Mouse (Mus musculus) cerebellum, adult 18-20 months (tissue): ENCODE results near the gene Gm49630.
"Not testable (repeated sequence)": the region's sequence is repeated elsewhere in the genome, so short reads cannot be mapped to it uniquely, and the experiment has no call there.

Source experiments
- DNase-seq, 2 experiments: peaks; one replicate each; pipeline ENCODE4 v3.0.0; 2021

Gene Gm49630

DNA sequence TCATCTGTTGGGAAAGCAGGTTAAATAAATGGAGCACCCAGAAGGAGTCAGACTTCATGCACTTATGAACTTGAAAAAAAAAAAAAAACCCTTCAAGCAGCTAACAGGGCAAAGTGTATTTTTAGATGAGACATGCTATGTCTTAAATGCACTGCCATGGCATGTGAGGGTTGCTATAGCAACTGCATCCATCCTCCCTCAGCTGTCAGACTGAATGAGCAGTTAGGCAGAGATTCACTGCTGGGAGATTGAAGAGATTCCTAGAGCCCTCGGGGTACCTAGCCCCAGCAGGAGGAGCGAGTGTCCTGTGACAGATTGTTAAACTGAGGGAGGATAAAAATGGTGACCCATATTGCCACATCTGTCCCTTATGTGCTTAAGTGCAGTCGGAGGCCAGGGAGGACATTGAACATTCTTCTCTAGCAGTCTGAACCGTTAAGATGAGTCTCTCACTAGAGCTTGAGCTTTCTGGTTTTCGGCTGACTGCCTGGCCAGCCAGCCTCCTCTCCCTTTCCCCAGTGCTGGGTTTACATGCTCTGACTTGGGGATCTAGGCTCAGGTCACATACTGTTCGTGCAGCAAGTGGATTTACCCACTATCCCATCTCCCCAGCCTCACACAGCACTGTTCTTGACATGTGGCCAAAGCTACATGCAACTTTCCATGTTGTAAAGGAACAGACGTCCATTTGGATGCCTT is 5.0 kb downstream of the Gm49630 start:
- DNase-seq: not testable (repeated sequence)

DNA sequence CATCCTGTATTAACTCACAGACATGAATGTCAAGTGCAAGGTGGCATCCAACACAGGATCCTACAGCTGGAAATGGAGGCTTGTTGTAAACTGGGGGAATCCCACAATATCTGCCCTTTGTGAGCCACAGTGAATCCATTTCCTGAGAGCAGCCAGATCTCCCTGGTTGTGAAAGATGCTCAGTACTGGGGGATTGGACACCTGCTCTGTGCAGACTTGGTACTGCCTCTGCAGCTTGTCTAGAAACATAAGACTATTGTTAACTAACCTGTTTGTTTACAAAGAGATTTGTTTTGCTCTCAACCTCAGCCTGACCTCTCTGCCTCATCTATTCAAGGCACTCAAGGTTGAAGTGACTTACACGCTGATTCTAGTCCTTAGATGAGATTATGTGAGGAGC is 5.5 kb downstream of the Gm49630 start:
- DNase-seq: not testable (repeated sequence)

DNA sequence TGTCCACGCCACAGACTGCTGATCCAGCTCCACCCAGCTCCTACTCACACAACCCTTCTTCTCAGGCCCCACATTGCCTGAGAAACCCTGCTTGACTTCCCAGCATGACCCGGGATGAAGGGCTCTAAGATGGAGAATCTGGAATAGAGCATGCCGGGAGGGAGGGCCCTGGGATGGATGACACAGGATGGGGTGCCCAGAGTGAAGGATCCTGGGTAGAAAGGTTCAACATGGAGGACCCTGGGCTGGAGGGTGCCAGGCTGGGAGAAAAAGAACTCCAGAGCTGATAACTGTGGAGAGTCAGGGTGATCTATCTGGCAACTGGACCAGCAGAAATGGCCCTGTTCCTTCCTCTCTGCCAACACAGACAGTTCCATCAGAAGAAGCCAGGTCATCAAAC is 6.2 kb downstream of the Gm49630 start:
- DNase-seq: not testable (repeated sequence)

DNA sequence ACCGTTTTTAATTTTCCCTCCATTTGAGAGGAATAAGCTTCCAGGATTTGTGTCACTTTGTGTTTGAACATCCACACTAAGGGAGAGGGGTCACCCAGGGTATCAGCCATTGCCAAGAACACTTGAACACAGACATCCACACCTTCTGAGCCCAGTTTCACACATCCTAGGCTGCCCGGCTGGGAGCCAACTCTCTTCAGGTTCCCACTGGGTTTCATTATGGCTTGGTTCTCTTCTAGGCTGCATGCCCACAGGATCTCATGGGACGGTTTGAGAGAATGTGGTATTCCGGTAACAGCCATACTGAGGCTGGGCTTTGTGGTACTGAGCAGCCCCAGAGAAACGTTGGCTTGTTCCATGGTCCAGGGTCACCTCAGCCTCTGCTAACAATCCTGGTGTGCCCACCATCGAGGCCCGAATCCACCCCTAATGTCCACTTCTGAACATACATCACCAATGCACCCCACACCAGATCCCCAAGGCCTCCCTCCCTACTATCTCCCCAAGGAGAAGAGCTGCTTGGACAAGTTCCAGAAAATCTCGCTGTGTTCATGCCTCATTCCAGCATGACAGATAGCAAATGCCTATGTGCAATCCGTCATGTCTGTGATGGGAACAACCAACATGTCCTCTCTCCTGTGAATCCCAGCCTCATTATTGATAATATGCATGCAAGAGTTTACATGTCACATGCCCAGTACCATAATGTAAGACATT is 10.9 kb downstream of the Gm49630 start:
- DNase-seq: peak; percentile 69 to 73

DNA sequence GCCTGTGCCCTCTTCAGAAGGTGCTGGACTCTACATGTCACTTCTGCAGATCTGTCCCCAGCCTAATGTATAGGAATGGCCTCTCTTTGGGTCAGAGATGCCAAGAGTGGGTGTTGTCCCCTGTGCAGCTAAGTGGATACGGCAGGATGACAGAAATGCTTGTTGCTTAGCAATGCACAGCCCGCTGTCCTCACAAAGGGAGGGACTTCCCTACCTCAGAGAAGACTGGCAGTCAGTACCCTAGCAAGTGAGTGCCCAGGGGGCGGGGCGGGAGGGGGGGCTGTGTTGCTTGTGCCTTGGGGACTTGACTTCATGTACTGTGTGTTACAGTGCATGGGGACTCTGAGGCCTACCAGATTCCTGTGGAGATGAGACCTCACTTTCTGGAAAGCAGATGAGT is 12.0 kb downstream of the Gm49630 start:
- DNase-seq: not testable (repeated sequence)

DNA sequence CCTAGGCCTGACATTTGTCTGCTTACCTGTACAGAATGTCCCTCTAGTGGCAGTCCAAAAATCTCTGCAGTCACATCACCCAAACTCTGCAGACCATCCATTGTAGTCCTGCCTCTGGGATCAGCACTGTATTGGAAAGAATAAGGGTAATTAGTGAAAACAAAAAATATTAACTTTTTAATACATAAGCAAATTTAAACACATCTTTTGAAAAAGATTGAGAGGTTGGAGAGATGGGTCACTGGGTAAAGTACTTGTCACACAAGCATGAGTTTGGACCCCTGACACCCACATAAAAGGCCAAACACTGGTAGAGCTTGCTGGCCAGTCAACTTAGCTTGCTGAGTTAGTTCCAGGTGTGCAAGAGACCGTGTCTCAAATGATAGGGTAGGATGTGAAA is 19.2 kb downstream of the Gm49630 start, which contains the start of gene Ttll2:
TSS of gene Ttll2 (minus strand) at position 101 of the 400 bp plus-strand sequence.
- not testable (repeated sequence) for DNase-seq

DNA sequence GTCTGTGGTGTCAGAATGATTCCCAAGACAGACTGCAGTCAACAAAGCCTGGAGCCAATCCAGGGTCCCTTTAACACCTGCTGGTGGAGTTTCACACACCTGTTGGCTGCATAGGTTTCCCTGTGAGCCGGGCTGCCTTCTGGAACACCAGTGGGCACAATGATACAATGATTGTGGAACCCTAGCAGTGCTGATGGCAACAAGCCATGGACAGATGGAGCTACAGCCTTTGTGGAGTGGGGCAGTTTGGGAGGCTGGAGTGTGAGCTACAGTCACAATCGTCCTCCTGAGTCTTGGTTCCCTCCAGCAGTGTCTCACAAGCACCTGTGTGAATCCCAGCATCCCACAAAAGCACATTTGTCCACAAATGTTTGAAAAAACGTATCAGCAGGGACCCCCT is 23.0 kb downstream of the Gm49630 start:
- DNase-seq: peak; percentile 16 to 31

DNA sequence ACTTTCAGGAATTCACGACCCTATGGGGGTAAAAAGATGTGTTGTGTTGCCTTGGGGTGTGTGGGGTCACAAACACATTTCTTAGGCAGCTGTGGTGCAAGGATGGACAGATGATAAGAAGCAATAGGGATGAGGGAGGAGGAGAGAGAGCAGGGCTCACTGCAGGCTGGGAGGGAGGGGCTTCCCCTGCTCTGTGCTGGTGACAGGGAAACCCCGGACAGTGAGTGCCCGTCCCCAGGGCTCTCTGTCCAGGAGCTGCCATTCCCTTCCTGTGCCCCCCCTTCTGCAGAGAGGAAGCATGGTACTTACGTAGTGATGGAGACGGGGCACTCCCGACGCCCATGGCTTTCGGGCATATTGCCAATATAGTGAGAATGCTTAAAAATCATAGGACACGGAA is 34.4 kb downstream of the Gm49630 start:
- not testable (repeated sequence) for DNase-seq

DNA sequence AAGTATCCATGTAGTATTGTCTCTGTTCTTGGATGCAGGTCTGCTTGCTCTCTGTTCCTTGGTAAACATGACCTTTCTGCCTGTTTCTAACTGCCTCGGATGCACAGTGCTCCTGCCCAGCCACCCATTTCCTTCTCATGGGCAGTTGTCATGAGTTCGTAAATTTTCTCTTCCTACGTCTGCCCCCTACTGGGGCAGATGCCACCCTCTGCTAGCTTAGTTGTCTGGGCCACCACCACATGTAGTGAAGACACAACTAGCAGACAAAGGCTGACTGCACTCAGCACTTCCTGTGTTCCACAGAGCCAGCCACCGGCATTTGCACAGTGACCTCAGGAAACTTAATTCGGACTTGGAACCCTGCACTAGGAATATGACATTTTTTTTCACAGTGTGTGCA is 39.0 kb downstream of the Gm49630 start:
- not testable (repeated sequence) for DNase-seq

DNA sequence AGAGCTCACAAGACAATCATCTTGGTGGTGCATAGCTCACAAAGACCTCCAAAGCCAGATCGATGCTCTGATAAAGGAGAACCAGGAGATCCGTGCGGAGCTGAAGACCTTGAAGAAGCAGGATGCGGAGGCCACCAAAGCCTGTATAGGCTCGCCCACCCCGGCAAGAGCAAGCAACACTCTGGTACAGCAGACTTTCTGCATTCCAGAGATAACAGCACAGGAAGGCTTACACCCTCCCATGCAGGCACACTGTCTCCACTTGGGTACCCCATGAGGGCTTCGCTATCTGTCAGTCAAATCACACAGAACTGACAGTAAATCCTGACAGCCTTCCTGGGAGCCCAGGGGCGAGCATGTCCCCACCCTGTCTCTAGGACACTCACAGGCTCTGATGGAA is 45.4 kb downstream of the Gm49630 start:
- DNase-seq: not testable (repeated sequence)

DNA sequence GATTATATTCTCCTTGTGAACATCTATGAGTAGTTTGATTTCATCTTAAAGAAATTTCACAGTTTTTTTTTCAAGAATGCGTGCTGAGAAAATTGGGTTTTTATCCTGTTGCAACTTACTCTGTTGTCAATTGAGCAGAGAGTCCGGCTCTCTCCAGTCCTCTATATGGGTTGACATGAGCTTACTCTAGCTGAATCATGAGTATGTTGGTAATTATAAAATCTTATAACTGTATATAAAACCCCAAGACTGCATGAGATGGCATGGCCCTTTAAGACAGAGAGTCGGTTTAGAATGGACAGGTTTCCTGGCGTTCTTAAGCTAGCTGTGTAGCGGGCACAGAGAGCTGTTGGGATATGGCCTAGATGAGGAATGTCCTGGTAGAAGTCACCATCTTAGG is 47.4 kb downstream of the Gm49630 start, which contains the start of gene Tcp10a:
TSS of gene Tcp10a (plus strand) at position 301 of the 400 bp plus-strand sequence.
- not testable (repeated sequence) for DNase-seq

DNA sequence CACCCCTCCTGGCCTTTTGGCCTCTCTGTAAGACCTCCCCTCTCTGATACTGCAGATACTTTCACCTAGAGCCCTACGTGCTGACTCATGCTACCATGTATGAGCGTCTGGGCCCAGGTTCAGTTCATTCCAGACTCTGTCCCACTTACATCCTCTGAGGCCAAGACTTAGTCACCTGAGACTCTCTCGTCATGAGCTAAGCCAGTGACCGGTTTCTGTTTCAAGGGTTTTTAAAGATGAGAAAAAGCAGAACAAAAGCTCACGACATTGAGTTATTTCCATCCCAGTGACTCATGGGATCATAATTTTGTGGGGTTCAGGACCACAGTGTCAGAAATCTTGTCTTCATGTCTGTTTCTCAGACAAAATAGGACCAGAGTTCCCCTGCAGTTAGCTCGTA is 52.0 kb downstream of the Gm49630 start:
- not testable (repeated sequence) for DNase-seq

DNA sequence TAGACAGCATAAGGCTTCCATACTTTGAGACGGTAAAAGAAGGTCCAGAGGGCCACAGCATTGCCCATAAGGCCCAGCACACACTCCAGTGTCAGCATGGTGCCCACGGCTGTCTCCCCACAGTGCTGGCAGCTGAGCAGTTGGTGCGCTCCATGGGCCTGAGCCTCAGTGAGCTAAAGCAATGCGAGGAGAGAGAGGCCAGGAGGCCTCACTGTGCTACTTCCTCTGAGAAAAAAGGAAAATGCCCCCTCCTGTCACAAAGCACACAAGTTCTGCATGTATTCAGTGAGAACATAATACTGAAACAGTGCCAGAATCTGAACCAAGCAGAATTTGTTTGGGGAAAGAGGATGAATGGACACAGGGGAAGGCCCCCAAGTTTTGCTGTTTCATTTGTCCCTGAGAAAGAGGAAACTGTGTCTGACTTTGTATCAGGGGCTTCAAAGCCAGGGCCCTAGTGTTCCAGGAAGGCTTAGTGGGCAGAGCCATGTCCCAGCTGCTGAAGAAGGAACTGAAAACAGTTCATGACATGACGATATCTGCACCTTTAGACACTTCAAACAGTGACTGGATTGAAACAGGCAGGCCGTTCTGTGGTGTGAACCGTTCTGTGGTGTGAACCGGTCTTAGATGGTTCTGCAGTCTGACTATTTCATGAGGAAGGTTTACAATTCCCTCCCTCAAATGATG is 55.9 kb downstream of the Gm49630 start:
- not testable (repeated sequence) for DNase-seq

DNA sequence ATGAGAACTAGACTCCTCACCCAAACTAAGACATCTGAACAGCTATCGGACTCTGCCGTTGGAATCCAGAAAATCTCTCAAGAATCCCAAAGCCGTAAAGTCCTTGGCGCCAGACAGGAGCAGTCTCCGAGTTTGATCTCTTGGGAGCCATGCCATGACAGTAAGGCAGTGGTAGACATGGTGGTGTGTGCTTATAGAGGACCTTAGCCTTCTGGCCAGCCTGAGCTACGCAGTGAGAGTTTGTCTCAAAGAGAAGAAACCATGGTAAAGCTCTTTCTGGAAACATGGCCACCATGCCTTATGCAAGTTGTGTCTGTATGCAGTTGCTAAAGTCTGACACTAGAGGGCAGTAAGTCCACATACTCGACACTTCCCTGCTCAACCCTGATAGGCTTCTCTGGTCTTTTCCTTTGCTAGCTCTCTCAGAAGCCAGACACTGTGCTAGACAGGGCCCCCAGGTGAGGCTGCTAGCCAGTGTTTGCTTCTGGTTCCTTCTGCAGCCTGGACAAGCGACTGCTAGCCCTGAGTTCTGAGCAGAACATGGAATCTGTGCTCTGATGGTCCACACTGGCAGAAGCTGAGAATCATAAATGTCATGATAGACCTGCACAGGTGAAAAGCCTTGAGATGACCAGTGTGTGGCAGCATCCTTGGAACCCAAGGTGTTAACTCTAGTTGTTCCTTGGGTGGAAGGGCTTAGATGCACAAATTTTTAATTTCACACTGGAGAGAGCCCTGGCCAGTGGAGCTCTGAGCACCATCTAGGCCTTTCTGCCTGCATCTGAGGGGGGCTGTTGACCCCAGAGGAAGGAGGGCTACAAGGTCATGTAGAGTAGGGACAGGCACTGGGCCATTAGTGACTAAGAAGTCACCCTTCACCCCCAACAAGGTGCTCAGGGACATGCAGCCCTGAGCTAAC is 65.2 kb downstream of the Gm49630 start:
- peak; percentile 24 to 34 for DNase-seq
